Mouse (Mus musculus) olfactory bulb, adult 2 months (tissue): ENCODE data around the gene Evx2. TPM values are rescaled to one million over a fixed set of nuclear protein-coding genes. Genes with fewer than 3 reads are reported as not detected.

ENCODE experiments used
- H3K27ac ChIP-seq: fragments of 200-500 bp; 2 replicates; pipeline ENCODE4 v1.5.1; 2012; ENCODE audit warnings: low read depth, low read length; ENCODE audit not compliant: insufficient read depth
- H3K4me1 ChIP-seq: fragments of 200-500 bp; 2 replicates; pipeline ENCODE4 v1.6.1; 2012; ENCODE audit warnings: low read length; ENCODE audit not compliant: control insufficient read depth, insufficient read depth
- H3K4me3 ChIP-seq: fragments of 200-500 bp; 2 replicates; pipeline ENCODE4 v1.5.1; 2012; ENCODE audit warnings: mild to moderate bottlenecking, low read depth, low read length, moderate library complexity; ENCODE audit not compliant: insufficient read depth
- CTCF ChIP-seq: fragments of 200-500 bp; IDR thresholded peaks from 2 replicates; pipeline ENCODE4 v1.5.1; 2012; ENCODE audit warnings: low read depth, mild to moderate bottlenecking, low read length, moderate library complexity; ENCODE audit not compliant: insufficient read depth
- POLR2A ChIP-seq: fragments of 200-500 bp; IDR thresholded peaks from 2 replicates; pipeline ENCODE4 v1.6.1; 2012; ENCODE audit warnings: mild to moderate bottlenecking, low read depth, low read length, moderate library complexity; ENCODE audit not compliant: insufficient read depth
- WGBS: fragments of 180-500 bp; shearing (Covaris S2); methylation state at CpG from one replicate; pipeline ENCODE4 v1.1.7; 2018; 5-methylcytosine and 5-hydroxymethylcytosine counted together
- polyA plus RNA-seq: library from polyadenylated mRNA; stranded (reverse); fragments of >200 nt; gene quantifications from 2 replicates; pipeline ENCODE4 v1.2.4, GENCODE M21; 2012; ENCODE audit warnings: low replicate concordance; ENCODE audit not compliant: missing spikeins, insufficient read depth, insufficient read length

Gene Evx2
- polyA plus RNA-seq, 1 experiment = not detected

DNA sequence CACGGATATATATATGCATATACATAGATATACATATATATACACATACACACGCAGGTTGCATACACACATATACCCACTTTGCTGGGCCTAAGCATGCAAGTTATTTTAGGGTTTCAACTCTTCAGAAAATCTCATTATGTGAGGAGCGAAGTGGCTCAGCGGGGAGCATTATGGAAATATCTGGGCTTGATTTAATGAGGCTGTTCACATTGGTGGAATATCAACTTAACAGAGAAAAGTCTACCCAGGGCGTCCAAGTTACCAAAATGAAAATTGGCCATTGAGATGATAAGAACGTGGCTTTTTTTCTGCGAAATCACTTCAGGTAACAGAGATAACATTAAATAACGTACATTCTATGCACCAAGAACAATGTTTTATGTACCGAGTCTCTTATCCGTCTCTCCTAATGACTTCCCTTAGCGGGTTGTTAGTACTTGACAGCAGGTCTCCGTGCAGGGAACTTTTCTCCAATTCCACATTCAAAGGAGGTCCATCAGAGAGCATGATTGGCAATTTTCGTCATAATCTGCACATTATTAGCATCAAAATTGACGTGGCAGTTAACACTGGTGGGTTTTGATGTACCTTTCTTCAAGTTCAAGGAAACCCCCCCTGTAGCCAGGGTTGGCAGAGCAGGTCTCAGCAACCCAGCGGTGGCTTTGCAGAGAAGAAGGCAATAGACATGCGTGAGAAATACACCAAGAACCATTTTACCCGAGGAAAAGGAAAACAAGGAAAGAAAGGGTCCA lies 5.4 kb downstream of the Evx2 start:
- Histone ChIP-seq H3K4me1 (0 out of 2 replicates have a peak, but pooled peaks cover 3% of the 10 kb centered on the region), H3K4me3 (no peak overlapping the region), H3K27ac (no peak overlapping the region)
- 16% methylated on average over 17 of the region's 17 CpGs for WGBS
- TF ChIP-seq POLR2A (no peak), CTCF (no peak)

DNA sequence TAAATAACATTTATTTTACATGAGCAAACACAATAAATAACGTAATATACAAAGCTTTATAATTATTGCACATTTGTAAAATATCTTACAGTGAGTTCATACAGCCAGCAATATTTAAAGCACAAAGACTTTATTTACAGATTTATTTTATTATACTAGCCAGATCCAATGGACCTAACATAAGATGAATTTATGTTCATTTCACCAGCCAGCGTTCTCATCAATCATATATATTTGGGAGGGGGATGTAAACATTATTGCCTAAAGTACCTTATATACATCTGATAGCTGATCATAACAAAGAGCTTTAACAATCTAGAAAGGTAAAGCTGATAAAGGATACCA lies 6.4 kb downstream of the Evx2 start:
- H3K27ac ChIP-seq = no peak overlapping the region
- TF ChIP-seq POLR2A (no peak), CTCF (no peak)
- 0 out of 2 replicates have a peak, but pooled peaks cover 3% of the 10 kb centered on the region for H3K4me1 ChIP-seq
- WGBS = 37% methylated on average over 2 of the region's 2 CpGs
- H3K4me3 ChIP-seq = no peak overlapping the region

DNA sequence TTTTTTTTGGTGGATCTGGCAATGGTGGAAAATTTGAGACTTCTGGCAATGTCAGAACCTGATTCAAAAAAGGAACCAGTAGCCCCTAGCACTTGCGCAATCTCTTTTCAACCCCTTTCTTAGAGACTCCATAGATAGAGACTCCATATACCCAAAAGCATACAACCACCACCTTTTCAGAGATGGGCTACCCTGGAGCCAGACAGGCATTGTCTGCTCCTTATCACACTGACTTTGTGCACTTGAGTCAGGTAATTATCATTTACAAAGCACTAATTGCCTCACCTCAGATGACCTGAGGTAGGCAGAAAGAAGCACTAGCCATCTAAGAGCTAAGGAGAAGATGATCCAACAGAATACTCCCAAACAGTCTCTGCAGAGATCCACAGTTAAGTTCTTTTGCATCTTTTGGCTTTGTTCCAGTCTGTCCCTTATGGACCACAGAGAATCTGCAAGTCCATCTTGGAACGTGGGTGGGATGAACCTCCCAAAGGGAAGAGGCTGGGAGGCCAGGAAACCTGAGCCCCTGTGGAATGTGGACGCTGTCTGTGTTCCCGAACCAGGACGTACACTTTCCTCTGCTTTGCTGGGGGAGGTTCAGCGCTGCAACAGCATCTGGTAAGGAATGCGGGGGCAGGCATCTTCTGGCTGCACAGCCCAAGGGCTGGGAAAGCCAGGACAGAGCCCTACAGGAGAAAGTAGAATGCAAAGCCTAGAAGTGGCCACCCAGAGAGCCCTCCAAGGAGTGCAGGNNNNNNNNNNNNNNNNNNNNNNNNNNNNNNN lies 12.1 kb downstream of the Evx2 start:
- Histone ChIP-seq H3K4me1 (no peaks in the 10 kb centered on the region), H3K27ac (no peak overlapping the region), H3K4me3 (no peak overlapping the region)
- 24% methylated on average over 7 of the region's 7 CpGs for WGBS
- no peak for TF ChIP-seq CTCF
- no peak for TF ChIP-seq POLR2A

DNA sequence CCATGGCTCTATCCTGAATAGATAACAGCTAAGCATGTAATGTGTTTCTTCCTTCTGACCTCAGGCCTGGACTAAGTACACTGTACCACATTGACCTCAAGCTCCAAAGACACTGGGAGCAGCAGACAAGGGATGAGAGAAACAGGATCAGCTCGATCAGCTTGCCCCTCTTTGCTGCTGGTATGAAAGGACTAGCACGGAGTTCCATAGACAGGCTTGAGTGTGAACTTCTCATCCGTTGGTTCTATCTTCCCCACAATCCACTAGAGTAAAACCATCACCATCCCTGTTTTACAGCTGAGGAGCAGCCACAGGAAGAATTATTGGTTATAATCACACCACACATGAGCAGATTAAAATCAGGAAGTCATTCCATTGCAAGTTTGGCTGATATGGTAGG lies 13.7 kb downstream of the Evx2 start:
- no peak overlapping the region for H3K27ac ChIP-seq
- H3K4me1 ChIP-seq = no peaks in the 10 kb centered on the region
- H3K4me3 ChIP-seq = no peak overlapping the region
- TF ChIP-seq POLR2A (no peak), CTCF (no peak)
- WGBS = 82% methylated on average over 3 of the region's 3 CpGs

DNA sequence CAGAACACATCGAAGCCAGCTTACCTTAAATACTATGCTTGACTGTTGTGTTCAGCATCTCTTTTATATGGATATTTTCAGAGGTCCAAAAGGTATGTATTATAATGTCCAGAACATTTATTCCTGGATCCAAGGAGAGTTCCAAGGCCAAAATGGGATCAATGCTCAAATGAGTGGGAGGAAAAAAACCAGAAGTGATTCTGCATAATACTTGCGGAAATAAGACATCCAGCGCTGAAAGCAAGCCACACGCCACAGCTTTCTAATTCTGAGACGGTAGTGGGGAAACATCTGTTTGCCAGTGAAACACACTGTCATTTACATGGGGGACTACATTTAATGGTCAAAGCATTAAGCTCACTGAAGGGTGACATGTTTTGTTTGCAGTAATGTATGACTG lies 16.9 kb downstream of the Evx2 start:
- no peaks in the 10 kb centered on the region for H3K4me1 ChIP-seq
- no peak overlapping the region for H3K4me3 ChIP-seq
- H3K27ac ChIP-seq = no peak overlapping the region
- WGBS = 65% methylated on average over 5 of the region's 5 CpGs
- TF ChIP-seq CTCF (no peak), POLR2A (no peak)

DNA sequence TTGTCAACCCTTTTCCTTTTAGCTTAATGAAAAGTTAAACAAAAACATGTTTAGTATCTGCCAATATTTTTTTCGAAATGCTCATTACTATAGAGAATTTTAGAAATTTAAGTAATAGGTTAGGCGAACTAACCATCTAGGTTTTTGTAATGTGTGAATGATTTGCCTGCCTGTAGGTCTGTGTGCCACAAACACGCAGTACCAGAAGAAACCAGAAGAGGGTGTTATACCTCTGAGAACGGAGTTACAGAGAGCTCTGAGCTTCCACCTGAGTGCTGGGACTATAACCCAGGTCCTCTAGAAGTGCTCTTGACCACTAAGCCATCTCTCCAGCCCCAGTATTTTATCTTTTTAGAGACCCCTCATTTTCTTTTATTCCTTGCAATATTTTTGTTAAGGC lies 23.9 kb downstream of the Evx2 start:
- Histone ChIP-seq H3K27ac (no peak overlapping the region), H3K4me1 (no peaks in the 10 kb centered on the region), H3K4me3 (no peak overlapping the region)
- 71% methylated on average over 4 of the region's 4 CpGs for WGBS
- no peak for TF ChIP-seq POLR2A

DNA sequence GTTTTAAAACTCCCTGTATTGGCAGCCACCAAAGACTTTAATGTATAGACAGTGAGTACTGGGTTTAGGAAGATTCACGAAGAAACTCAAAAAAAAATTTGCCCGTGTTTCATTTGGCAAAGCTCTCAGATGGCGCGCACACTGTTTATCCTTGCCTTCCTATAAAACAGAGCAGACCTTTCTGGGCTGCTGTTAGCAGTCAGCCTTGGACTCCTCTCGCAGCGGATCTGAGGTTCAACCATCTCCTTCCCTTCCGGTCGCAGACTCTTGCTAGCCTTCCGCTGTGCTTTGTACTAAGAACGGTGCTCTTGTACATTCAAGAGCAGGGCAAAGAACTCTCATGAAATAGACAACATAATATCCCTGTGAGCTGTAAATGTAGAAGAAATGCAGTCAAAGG lies 39.0 kb downstream of the Evx2 start:
- Histone ChIP-seq H3K27ac (no peak overlapping the region), H3K4me3 (no peak overlapping the region), H3K4me1 (no peaks in the 10 kb centered on the region)
- 90% methylated on average over 10 of the region's 10 CpGs for WGBS
- no peak for TF ChIP-seq POLR2A
- no peak for TF ChIP-seq CTCF

DNA sequence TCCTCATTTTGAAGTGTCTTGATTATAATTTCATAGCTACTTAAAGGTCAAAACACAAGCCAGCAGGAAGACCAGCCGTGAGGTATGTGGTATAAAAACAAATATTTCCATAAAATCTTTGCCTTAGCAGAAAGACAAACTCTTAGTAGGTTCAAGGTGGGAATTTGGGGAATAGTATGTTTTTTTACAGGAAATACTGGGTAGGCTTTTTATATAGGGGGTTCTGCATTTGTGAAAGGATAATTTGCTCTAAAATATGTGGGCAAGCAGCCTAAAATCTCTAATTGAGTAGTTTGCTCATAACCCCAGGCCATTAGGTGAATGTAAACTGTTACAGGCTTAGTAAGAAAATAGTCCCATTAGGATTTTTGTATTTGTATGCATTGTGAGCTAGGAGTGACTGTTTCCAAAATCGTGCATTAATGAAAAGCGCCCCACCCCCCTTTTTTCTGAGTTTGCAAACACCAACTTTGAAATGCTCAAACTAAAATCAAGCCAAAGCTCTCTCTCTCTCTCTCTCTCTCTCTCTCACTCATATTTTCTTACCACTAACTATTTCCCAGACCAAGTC lies 39.6 kb downstream of the Evx2 start:
- Histone ChIP-seq H3K4me3 (no peak overlapping the region), H3K4me1 (no peaks in the 10 kb centered on the region), H3K27ac (no peak overlapping the region)
- WGBS = 80% methylated on average over 3 of the region's 3 CpGs
- no peak for TF ChIP-seq POLR2A
- TF ChIP-seq CTCF = no peak

DNA sequence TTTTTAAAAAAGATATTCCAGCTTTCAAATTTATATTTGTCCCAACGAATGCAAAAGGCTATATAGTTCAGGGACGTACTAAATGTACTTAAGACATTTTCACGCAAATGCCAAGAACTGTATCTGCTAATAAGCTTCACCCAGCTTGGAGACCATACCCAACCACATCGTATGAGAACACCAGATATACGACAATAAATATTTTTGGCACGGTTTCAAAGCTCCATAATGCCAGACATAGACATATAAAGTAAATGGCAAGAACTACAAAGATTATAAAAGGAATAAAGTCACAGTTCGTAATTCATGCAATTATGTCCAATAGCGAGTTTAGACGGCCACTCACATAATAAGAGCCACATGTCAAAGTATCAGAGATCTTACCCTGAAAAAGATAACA lies 41.7 kb downstream of the Evx2 start:
- no peak overlapping the region for H3K27ac ChIP-seq
- TF ChIP-seq CTCF (no peak), POLR2A (no peak)

More for the DNA sequence above, 41.7 kb downstream of the Evx2 start:
- H3K4me3 ChIP-seq = no peak overlapping the region
- H3K4me1 ChIP-seq = no peaks in the 10 kb centered on the region
- 86% methylated on average over 9 of the region's 9 CpGs for WGBS
